Mouse (Mus musculus) granulocyte monocyte progenitor cell, adult 5-6 weeks (primary cell): ENCODE measurements around the gene Sac3d1. TPM values are rescaled to one million over a fixed set of nuclear protein-coding genes. Genes with fewer than 3 reads are reported as not detected.

ENCODE experiments used
- ATAC-seq: replicated peaks from 2 replicates; pipeline ENCODE4 v1.8.0; 2016; ENCODE audit warnings: mild to moderate bottlenecking, moderate TSS enrichment, inconsistent platforms; ENCODE audit not compliant: poor library complexity, severe bottlenecking
- total RNA-seq, 2 experiments: library from RNA; stranded (forward) in 1 of 2; stranded (reverse) in 1 of 2; fragments of 200-712, 200-1000 nt in 1 of 2; fragments of >200 nt in 1 of 2; fragmentation: Nextera tagmentation in 1 of 2; gene quantifications; 2 replicates each; pipeline ENCODE4 v1.2.3; 2014 to 2017

Gene Sac3d1
- total RNA-seq, 2 experiments from 2014 or later: 7.2 to 8.5 TPM

DNA sequence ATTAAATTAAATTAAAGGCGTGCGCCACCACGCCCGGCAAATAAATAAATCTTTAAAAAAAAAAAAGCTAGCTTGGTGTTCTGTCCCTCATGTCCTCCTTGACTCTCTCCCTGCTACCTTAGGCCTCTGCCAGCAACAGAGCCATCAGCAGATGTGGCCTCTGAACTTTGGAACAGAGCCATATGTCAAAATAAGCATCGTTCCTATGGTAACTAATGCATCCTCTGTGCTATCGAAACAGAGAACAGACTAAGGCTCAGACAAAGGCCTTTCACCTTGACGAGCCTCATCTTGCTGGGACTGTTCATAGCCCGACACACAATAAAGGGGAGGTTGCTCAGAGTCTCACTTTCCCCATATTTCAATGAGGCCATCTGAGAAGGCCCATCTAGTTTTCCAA, 4.9 kb upstream of the Sac3d1 start:
- ATAC-seq: no peak

DNA sequence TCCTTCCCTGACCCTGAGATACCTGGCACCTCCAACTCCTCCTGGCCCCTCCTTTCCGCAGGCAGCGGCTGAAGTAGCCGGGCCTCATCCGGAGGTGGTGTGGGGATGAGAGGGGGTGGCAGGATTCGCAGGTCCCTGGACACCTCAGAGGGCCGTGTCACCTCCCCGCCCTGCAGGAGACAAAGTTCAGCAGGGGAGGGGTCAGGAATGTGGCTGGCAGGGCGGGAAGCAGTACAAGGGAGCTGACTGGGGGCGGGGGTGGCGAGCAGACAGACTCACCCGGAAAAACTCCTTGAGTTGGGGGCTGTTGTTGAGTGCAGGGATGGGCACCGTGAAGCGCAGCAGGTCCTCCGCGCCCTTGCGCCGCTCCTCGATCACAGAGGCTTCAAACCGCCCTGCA, 3.3 kb upstream of the Sac3d1 start:
- no peak for ATAC-seq

- no peak for ATAC-seq
These were observed 281 bp upstream of the Sac3d1 start for GRCm38 (mm10) chr19:6118677-6119185.

DNA sequence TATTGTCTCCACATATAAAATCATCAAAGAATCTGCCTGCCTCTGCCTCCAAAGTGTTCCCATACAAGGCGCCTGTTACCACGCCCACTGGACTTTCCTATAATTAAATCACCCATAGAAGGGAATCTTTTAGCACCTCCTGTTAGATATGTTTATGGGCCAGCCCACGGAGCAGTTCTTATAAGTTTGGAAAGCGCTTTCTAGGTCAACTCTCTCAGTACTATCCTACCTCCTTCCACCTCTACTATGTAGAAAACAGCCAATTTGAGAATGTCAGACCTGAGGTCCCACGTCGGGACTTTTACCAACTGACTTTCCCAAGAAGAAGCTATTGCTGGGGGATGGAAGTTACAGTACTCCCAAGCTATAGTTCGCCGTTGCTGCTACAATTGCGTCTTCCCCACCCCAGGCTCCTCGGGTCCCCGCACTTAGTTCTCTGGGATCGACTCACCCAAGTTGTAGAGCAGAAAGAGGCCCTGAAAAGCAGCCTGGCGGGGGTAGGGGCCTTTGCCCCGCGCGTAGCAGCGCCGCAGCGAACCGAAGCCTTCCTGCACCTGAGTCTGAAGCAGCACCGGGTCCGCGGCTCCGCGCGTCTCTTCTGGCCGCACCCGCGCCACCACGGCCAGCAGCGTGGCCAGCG, 984 bp downstream of the Sac3d1 start:
- no peak for ATAC-seq

GRCm38 (mm10) chr19:6116113-6116850, 2.2 kb downstream of the Sac3d1 start:
- ATAC-seq: no peak

DNA sequence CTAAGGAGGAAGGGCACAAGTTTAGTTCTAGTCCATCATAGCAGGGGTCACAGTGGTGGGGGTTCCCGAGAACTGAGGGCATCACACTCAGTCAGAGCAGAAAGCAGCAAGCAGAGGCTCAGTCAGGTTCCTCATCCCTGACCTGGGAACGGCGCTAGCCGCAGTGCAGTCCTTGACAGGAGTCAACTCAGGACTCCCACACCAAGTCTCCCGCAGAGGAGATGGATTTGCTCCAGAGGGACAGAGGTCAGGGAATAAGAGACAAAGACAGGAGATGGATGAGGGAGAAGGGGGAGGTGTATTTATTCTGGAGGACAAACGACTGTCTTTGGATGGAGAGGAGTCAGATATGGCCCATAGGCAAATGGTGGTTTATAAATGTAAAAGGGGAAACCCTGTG, 5.3 kb downstream of the Sac3d1 start:
- no peak for ATAC-seq

DNA sequence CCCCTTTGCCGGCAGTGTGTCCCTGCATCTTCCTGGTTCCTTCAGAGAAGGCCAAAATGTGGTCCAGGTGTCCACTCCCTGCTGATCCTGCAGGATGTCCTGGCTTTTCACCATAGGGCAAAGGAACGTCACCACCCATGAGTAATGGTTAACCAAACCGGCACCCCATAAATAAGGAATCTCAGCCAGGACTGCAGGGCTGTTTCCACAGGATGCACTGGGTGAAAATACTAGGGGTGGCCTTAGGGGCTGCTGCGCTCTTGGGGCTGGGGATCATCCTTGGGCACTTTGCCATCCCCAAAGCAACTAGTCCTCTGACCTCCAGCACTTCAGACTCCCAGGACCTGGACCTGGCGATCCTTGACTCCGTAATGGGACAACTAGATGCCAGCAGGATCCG, 12.9 kb downstream of the Sac3d1 start, which contains the start of gene Naaladl1:
Gene Naaladl1, plus strand, starts transcription at position 197 of the 400 bp plus-strand sequence.
- no peak for ATAC-seq

GRCm38 (mm10) chr19:6104476-6104875, 14.0 kb downstream of the Sac3d1 start:
- 0 out of 2 replicates have a peak, but pooled peaks have one; percentile 20 for ATAC-seq

- ATAC-seq: no peak
These were observed 16.1 kb downstream of the Sac3d1 start for GRCm38 (mm10) chr19:6102169-6102853.

DNA sequence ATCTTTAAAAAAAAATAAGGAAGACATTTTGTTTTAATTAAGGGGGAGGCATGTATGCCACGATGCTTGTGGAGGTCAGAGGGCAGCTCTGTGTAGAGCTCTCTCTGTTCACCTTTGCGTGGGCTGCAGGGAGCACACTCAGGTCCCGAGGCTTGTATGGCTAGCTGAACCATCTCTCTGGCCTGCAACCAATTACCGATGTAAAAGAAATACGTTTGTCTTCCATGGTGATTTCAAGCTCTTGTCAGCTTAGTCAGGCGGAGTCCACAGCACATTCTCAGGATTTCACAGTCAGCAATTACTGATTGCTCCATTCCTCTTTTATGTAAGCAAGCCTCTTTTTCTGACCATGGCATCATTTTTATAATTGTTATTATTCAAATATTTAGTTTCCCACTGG, 17.3 kb downstream of the Sac3d1 start:
- no peak for ATAC-seq

DNA sequence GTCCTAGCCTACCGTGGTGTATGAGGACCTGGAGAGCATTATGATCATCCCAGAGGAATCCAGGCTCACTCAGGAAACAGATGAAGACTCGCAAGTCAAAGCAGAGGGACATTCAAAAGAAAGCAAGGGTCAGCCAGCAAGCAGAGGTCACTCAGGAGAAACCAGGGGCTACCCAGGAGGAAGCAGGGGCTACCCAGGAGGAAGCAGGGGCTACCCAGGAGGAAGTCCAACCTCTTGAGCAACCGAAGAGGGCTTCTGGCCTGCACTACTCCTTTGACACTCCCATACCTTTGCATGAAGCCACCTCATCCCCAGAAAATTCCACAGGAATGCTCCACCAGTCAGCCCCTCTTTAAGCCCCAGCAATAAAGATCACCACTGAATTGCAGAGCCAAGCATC, 20.6 kb downstream of the Sac3d1 start:
- peak; percentile 70 for ATAC-seq

DNA sequence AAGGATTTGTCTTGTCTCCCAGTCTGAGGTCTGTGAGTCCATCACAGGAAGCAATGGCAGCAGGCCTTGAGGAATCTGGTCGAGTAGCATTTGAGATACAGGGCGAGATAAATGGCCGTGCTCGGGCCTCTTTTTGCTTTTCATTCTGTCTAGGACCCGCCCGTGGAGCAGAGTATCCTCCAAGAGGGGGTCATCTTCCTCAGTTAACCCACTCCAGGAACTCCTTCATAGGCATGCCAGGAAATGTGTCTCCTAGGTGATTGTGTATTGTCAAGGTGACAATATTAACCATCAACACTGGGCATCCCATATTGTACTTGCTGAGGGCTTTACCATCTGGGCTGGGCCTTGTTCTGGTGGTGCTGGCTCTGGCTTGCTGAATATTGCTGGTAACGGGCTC, 24.3 kb downstream of the Sac3d1 start, which contains the start of gene AC131692.1:
Gene AC131692.1, plus strand, starts transcription at position 301 of the 400 bp plus-strand sequence.
- ATAC-seq: no peak

DNA sequence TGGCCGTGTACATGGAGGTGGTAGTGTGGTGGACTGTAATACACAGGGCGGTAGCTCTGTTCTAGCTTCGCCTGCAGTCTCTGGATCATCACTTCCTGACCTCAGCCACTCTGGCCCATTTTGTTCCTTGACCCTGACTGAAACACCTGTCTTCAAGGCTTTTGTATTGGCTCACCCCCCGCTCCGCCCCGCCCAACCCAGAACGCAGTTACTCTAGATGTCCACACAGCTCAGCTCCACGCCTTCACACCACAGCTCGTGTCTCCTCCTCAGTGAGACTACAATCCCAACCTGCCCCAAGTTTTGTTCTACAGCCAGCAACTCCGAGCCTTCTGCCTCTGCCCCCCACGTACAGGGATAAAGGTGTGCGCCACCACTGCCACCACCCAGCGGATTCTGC, 29.6 kb downstream of the Sac3d1 start:
- ATAC-seq: no peak

DNA sequence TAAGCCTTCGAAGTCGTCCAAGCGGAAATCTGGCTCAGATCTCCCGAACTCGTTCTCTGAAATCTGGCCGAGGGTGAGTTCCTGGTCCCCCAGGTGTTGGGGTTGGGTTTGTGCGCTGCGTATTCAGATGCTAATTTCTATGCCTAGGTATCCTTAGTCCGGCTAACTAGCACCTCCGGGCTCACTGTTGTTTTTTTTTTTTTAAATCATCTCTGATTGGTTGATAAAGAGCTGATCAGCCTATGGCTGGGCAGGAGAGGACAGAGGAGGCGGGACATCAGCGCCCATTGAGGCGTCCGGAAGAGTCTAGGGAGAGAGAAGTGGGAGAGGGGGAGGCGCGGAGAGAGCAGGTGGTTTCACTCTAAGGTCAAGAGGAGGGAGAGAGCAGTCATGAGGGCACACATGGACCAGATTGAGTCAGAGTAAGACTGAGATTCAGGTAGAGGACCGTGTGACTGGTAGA, 33.0 kb downstream of the Sac3d1 start:
- peak; percentile 84 for ATAC-seq

DNA sequence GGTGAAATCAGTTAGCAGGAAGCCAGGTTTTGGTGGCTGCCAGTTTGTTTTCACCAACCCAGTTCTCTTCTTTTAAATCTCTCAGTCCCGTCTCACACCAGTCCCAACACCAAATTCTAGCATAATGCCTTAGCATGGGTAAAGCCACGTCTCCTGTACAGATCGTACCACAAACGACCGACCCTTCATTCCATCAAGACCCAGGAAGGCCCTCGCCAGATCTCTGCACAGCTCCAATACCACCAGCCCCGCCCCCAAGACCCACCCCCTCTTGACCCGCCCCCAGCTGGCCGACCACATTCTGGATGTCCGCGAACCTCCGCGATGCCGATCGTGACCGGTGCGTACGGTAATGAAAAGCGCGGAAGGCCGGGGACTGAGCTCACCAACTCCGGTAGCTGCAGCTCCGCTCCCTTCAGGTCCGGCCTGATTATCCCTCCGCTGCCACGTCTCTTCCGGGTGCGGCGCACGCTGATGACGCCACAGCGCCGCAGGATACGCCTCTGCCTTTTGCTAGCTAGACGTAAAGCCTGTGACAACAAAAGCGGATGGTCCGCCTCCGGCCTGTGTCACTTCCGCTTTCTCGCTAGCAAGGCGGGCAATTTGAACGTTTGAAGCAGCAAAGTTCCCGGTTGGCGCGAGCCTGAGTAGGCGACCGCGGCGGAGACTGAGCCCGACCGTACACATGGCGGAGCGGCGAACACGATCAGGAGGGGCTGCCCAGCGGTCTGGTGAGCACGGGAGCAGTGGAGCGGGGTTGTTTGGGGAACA, 33.8 kb downstream of the Sac3d1 start, which contains the start of the genes Zfpl1 and Cdca5:
Gene Zfpl1, minus strand, starts transcription at position 479 of the 771 bp plus-strand sequence.
Gene Cdca5, plus strand, starts transcription at position 506 of the 771 bp plus-strand sequence.
- ATAC-seq: peak; percentile 92

- ATAC-seq: no peak
These were observed 36.3 kb downstream of the Sac3d1 start, which contains the start of gene Gm28374 for GRCm38 (mm10) chr19:6082156-6082555. Gm28374 (minus strand) TSS chr19:6082256.

- ATAC-seq: no peak
These were observed 38.4 kb downstream of the Sac3d1 start, which contains the start of gene Tmem262 for GRCm38 (mm10) chr19:6079983-6080480. Tmem262 (plus strand) TSS chr19:6080033.

DNA sequence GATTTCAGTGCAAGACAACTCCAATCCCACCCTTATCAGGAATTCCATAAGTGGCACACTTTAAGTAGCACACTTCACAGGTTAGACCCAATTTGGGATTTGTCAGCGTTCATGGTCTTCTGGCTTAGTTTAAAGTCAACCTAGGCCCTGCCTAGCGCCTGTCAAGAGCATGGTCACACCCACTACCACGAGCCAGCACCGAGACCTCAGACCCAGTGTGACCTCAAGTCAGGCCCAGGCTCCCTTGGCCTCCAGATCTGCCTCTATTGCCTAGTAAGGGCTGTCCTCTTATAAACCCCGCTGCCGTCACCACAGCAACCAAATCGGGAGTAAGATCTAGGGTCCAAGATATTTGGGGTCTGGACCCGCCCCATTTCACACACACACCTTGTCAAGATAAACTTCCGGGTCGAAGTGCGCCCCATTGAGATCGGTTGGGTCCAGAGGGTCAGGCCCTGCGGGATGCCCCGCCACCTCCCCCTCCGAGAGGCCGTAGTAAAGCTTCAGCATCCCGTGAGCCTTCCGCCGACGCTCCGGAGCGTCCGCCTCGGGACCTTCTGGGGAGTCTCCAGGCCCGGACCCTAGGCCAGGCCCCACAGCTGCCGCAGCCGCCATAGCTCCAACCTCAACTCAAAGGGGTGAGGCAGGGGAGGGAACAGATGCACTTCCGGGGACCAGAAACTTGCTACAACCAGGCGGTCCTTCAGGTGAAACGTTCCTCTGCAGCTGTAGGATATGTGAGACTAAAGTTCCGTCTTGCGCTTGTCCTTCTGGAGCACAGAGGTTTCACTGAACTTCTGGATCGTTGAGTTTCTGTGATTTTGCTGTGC, 41.7 kb downstream of the Sac3d1 start, which contains the start of gene Vps51:
Gene Vps51, minus strand, starts transcription at position 668 of the 830 bp plus-strand sequence.
- ATAC-seq: peak; percentile 92

GRCm38 (mm10) chr19:6073889-6074288, 44.6 kb downstream of the Sac3d1 start:
- peak; percentile 64 for ATAC-seq
